ENCODE assay signal across 23 mouse cellular contexts in genomic region chr13:90833641-90834207, GRCm38 (mm10).
DNase-seq lines count a peak whose midpoint lies in the region; ATAC-seq and TF ChIP-seq lines count a peak whose summit lies in the region.
"Had no signal": no experiment of that assay in that cellular context is flagged by ENCODE, and none has a peak within 500 bp of the region (broad histone marks: within the 10 kb centered on the region; RNA-seq: fewer than 3 reads in every experiment).

No protein-coding gene starts in this region.

- no peak overlapping the region for H3K4me2 ChIP-seq in forebrain, embryonic 16.5 days (ENCODE audit: low read length)
- H3K4me2 ChIP-seq in forebrain, embryonic 11.5 days (ENCODE audit: low read depth, low read length, severe bottlenecking): no peak overlapping the region
- H3K4me2 ChIP-seq in kidney, embryonic 14.5 days (replicated peaks; ENCODE audit: low read depth, low read length): no peak overlapping the region
- H3K4me2 ChIP-seq in lung, postnatal 0 days (replicated peaks; ENCODE audit: low read depth, low read length): no peak overlapping the region
- no peak overlapping the region for H3K4me2 ChIP-seq in stomach, embryonic 15.5 days
- H3K4me2 ChIP-seq: embryonic facial prominence, embryonic 13.5 days; liver, embryonic 12.5 days had no signal

- H3K27me3 ChIP-seq in forebrain, embryonic 16.5 days (replicated peaks; ENCODE audit: control insufficient read depth, insufficient read depth, low read length): no peaks in the 10 kb centered on the region
- no peaks in the 10 kb centered on the region for H3K27me3 ChIP-seq in forebrain, embryonic 11.5 days (ENCODE audit: control insufficient read depth, insufficient read depth, low read length)
- H3K27me3 ChIP-seq in kidney, embryonic 14.5 days (ENCODE audit: control insufficient read depth, insufficient read depth, low read length): no peaks in the 10 kb centered on the region
- H3K27me3 ChIP-seq in lung, postnatal 0 days (replicated peaks; ENCODE audit: insufficient read depth, low read length): no peaks in the 10 kb centered on the region
- H3K27me3 ChIP-seq in stomach, embryonic 15.5 days (replicated peaks): no peaks in the 10 kb centered on the region
- H3K27me3 ChIP-seq: embryonic facial prominence, embryonic 13.5 days; liver, embryonic 12.5 days had no signal

- TF ChIP-seq CTCF in lung, postnatal 0 days (IDR thresholded peaks at IDR 0.05): no peak

- DNase-seq in forebrain, embryonic 11.5 days (ENCODE audit: low spot score): no peak
- no peak for DNase-seq in kidney, adult 18-20 months
- peak; percentile 19 for DNase-seq in lung, postnatal 0 days (ENCODE audit: low spot score)
- DNase-seq in lung, postnatal 36 days: no peak
- DNase-seq in spleen, postnatal 10 days (ENCODE audit: low spot score in 2 of 2): no peak
- DNase-seq: adrenal gland, postnatal 25 days; cerebellum, adult 11 months; cerebellum, postnatal 10 days; gastrocnemius, postnatal 10 days; heart, adult 2 months; retina, postnatal 1 day; thymus, adult 2 months had no signal

- H3K4me3 ChIP-seq in forebrain, embryonic 16.5 days (replicated peaks; ENCODE audit: low read length): no peak overlapping the region
- no peak overlapping the region for H3K4me3 ChIP-seq in forebrain, embryonic 11.5 days (ENCODE audit: low read depth, low read length)
- H3K4me3 ChIP-seq in kidney, embryonic 14.5 days (ENCODE audit: low read length): no peak overlapping the region
- no peak overlapping the region for H3K4me3 ChIP-seq in lung, postnatal 0 days (ENCODE audit: low read depth, low read length)
- H3K4me3 ChIP-seq in stomach, embryonic 15.5 days (replicated peaks): no peak overlapping the region
- H3K4me3 ChIP-seq: embryonic facial prominence, embryonic 13.5 days; heart, adult 2 months; hindbrain, embryonic 10.5 days; liver, embryonic 12.5 days; midbrain, embryonic 10.5 days had no signal

- no peaks in the 10 kb centered on the region for H3K4me1 ChIP-seq in forebrain, embryonic 16.5 days (replicated peaks; ENCODE audit: control insufficient read depth, insufficient read depth, low read length)
- H3K4me1 ChIP-seq in forebrain, embryonic 11.5 days (replicated peaks; ENCODE audit: control insufficient read depth, insufficient read depth, low read length): no peaks in the 10 kb centered on the region
- no peaks in the 10 kb centered on the region for H3K4me1 ChIP-seq in kidney, embryonic 14.5 days (ENCODE audit: control insufficient read depth, insufficient read depth, low read length)
- no peaks in the 10 kb centered on the region for H3K4me1 ChIP-seq in lung, postnatal 0 days (ENCODE audit: insufficient read depth, low read depth, low read length)
- H3K4me1 ChIP-seq in stomach, embryonic 15.5 days: no peaks in the 10 kb centered on the region
- H3K4me1 ChIP-seq: hindbrain, embryonic 10.5 days; liver, embryonic 12.5 days; midbrain, embryonic 10.5 days had no signal

- H3K27ac ChIP-seq in forebrain, embryonic 16.5 days (ENCODE audit: low read length): no peak overlapping the region
- no peak overlapping the region for H3K27ac ChIP-seq in forebrain, embryonic 11.5 days (ENCODE audit: low read depth, low read length)
- H3K27ac ChIP-seq in kidney, embryonic 14.5 days (ENCODE audit: low read depth, low read length): no peak overlapping the region
- H3K27ac ChIP-seq in lung, postnatal 0 days (ENCODE audit: low read length): no peak overlapping the region
- H3K27ac ChIP-seq in stomach, embryonic 15.5 days: no peak overlapping the region
- H3K27ac ChIP-seq: embryonic facial prominence, embryonic 13.5 days; heart, adult 2 months; hindbrain, embryonic 10.5 days; hindbrain, postnatal 0 days; liver, embryonic 12.5 days; macrophage; midbrain, embryonic 10.5 days had no signal

- TF ChIP-seq EP300 in lung, postnatal 0 days (IDR thresholded peaks at IDR 0.05): no peak

- H3K9ac ChIP-seq in forebrain, embryonic 16.5 days (replicated peaks; ENCODE audit: low read depth, low read length): no peak overlapping the region
- H3K9ac ChIP-seq in forebrain, embryonic 11.5 days (ENCODE audit: low read length): no peak overlapping the region
- H3K9ac ChIP-seq in kidney, embryonic 14.5 days (ENCODE audit: low read depth, low read length): no peak overlapping the region
- H3K9ac ChIP-seq in lung, postnatal 0 days (replicated peaks; ENCODE audit: low read depth): no peak overlapping the region
- no peak overlapping the region for H3K9ac ChIP-seq in stomach, embryonic 15.5 days
- H3K9ac ChIP-seq: embryonic facial prominence, embryonic 13.5 days; liver, embryonic 12.5 days had no signal

- WGBS in forebrain, embryonic 16.5 days: 85% methylated on average over 7 of the region's 7 CpGs
- 92% methylated on average over 7 of the region's 7 CpGs for WGBS in forebrain, embryonic 11.5 days
- WGBS in kidney, embryonic 14.5 days: 80% methylated on average over 7 of the region's 7 CpGs
- WGBS in lung, postnatal 0 days: 46% methylated on average over 7 of the region's 7 CpGs
- 62% methylated on average over 7 of the region's 7 CpGs for WGBS in stomach, embryonic 15.5 days

- peak; percentile 36; the same call in 1 of the 2 replicates for ATAC-seq in forebrain, embryonic 16.5 days
- no peak for ATAC-seq in forebrain, embryonic 11.5 days (replicated peaks; ENCODE audit: low FRiP score)
- peak; percentile 49; the same call in 1 of the 2 replicates for ATAC-seq in kidney, embryonic 14.5 days (ENCODE audit: low FRiP score, low TSS enrichment)
- ATAC-seq in lung, postnatal 0 days: peak; percentile 35; the same call in 1 of the 2 replicates
- ATAC-seq in stomach, embryonic 15.5 days (ENCODE audit: insufficient read depth, low FRiP score, low read depth): 0 out of 2 replicates have a peak, but pooled peaks have one; percentile 18
- ATAC-seq: hindbrain, postnatal 0 days; intestine, postnatal 0 days; liver, embryonic 12.5 days had no signal

- no peaks in the 10 kb centered on the region for H3K36me3 ChIP-seq in forebrain, embryonic 16.5 days (ENCODE audit: control insufficient read depth, insufficient read depth)
- H3K36me3 ChIP-seq in forebrain, embryonic 11.5 days (ENCODE audit: control insufficient read depth, insufficient read depth, low read length): no peaks in the 10 kb centered on the region
- no peaks in the 10 kb centered on the region for H3K36me3 ChIP-seq in kidney, embryonic 14.5 days (ENCODE audit: control insufficient read depth, insufficient read depth, low read length)
- no peaks in the 10 kb centered on the region for H3K36me3 ChIP-seq in lung, postnatal 0 days (ENCODE audit: insufficient read depth, low read length)
- H3K36me3 ChIP-seq in stomach, embryonic 15.5 days: no peaks in the 10 kb centered on the region
- H3K36me3 ChIP-seq: embryonic facial prominence, embryonic 13.5 days; G1E; hindbrain, embryonic 10.5 days; liver, embryonic 12.5 days; midbrain, embryonic 10.5 days had no signal

- H3K9me3 ChIP-seq in forebrain, embryonic 16.5 days (ENCODE audit: control insufficient read depth, low read length): no peaks in the 10 kb centered on the region
- no peaks in the 10 kb centered on the region for H3K9me3 ChIP-seq in forebrain, embryonic 11.5 days (ENCODE audit: control insufficient read depth, low read length)
- no peaks in the 10 kb centered on the region for H3K9me3 ChIP-seq in kidney, embryonic 14.5 days (ENCODE audit: control insufficient read depth, low read length)
- no peaks in the 10 kb centered on the region for H3K9me3 ChIP-seq in lung, postnatal 0 days (ENCODE audit: low read length)
- no peaks in the 10 kb centered on the region for H3K9me3 ChIP-seq in stomach, embryonic 15.5 days
- H3K9me3 ChIP-seq: embryonic facial prominence, embryonic 13.5 days; G1E; hindbrain, embryonic 10.5 days; liver, embryonic 12.5 days; midbrain, embryonic 10.5 days had no signal
